Mouse (Mus musculus): Measurements from ENCODE around the gene Gm10944. TPM values are rescaled to one million over a fixed set of nuclear protein-coding genes. Genes with fewer than 3 reads are reported as not detected.

Gene Gm10944
- polyA plus RNA-seq (2014; fragmentation: Nextera tagmentation; extraction: Ambion mirVana): not detected in 2 replicates

- Histone ChIP-seq H3K4me2 (no peak within 1 kb of the TSS), H3K27ac (ENCODE audit: low read depth) (no peak within 1 kb of the TSS), H3K4me1 (ENCODE audit: insufficient read depth) (no peaks in the 10 kb centered on the region), H3K9me3 (ENCODE audit: low read depth, low read length) (no peaks in the 10 kb centered on the region), H3K27me3 (ENCODE audit: insufficient read depth, low read length) (no peaks in the 10 kb centered on the region), H3K36me3 (ENCODE audit: insufficient read depth) (no peaks in the 10 kb centered on the region), H3K9ac (no peak within 1 kb of the TSS), H3K4me3 (ENCODE audit: low read depth, low read length) (no peak within 1 kb of the TSS)
- ATAC-seq (ENCODE audit: insufficient read depth) (no peak), DNase-seq (no peak)
- 89% methylated on average over 1 of the region's 1 CpGs for whole genome bisulfite sequencing
- TF ChIP-seq CTCF (IDR thresholded peaks at IDR 0.05; ENCODE audit: low read depth): no peak
These were observed at the start of gene Gm10944 for GRCm38 (mm10) chr10:10681048-10681447. Gene Gm10944, plus strand, starts transcription at chr10:10681348.

- no peak for DNase-seq
- Histone ChIP-seq H3K4me3 (ENCODE audit: low read depth, low read length) (no peak overlapping the region), H3K4me2 (no peak overlapping the region), H3K9ac (no peak overlapping the region), H3K27me3 (ENCODE audit: insufficient read depth, low read length) (no peaks in the 10 kb centered on the region), H3K27ac (ENCODE audit: low read depth) (no peak overlapping the region), H3K9me3 (ENCODE audit: low read depth, low read length) (no peaks in the 10 kb centered on the region), H3K36me3 (ENCODE audit: insufficient read depth) (no peaks in the 10 kb centered on the region), H3K4me1 (ENCODE audit: insufficient read depth) (no peaks in the 10 kb centered on the region)
- TF ChIP-seq CTCF (IDR thresholded peaks at IDR 0.05; ENCODE audit: low read depth): no peak
- ATAC-seq (ENCODE audit: insufficient read depth): no peak
These were observed 25.2 kb upstream of the Gm10944 start for GRCm38 (mm10) chr10:10655991-10656390.

GRCm38 (mm10) chr10:10656621-10657020 lies 24.5 kb upstream of the Gm10944 start:
- 84% methylated on average over 4 of the region's 4 CpGs for WGBS
- DNase-seq (no peak), ATAC-seq (ENCODE audit: insufficient read depth) (no peak)
- no peaks in the 10 kb centered on the region for H3K27me3 ChIP-seq (ENCODE audit: insufficient read depth, low read length)
- TF ChIP-seq CTCF (IDR thresholded peaks at IDR 0.05; ENCODE audit: low read depth): no peak
- no peak overlapping the region for H3K4me2 ChIP-seq
- no peaks in the 10 kb centered on the region for H3K4me1 ChIP-seq (ENCODE audit: insufficient read depth)
- no peak overlapping the region for H3K4me3 ChIP-seq (ENCODE audit: low read depth, low read length)
- no peaks in the 10 kb centered on the region for H3K36me3 ChIP-seq (ENCODE audit: insufficient read depth)
- H3K27ac ChIP-seq (ENCODE audit: low read depth): no peak overlapping the region
- H3K9ac ChIP-seq: no peak overlapping the region
- H3K9me3 ChIP-seq (ENCODE audit: low read depth, low read length): no peaks in the 10 kb centered on the region

- Histone ChIP-seq H3K4me1 (ENCODE audit: insufficient read depth) (no peaks in the 10 kb centered on the region), H3K36me3 (ENCODE audit: insufficient read depth) (no peaks in the 10 kb centered on the region), H3K9me3 (ENCODE audit: low read depth, low read length) (no peaks in the 10 kb centered on the region), H3K4me2 (no peak overlapping the region), H3K27me3 (ENCODE audit: insufficient read depth, low read length) (no peaks in the 10 kb centered on the region), H3K9ac (no peak overlapping the region), H3K27ac (ENCODE audit: low read depth) (no peak overlapping the region), H3K4me3 (ENCODE audit: low read depth, low read length) (no peak overlapping the region)
- WGBS: 70% methylated on average over 3 of the region's 3 CpGs
- no peak for TF ChIP-seq CTCF (IDR thresholded peaks at IDR 0.05; ENCODE audit: low read depth)
- DNase-seq (no peak), ATAC-seq (ENCODE audit: insufficient read depth) (no peak)
These were observed 22.0 kb upstream of the Gm10944 start for GRCm38 (mm10) chr10:10659161-10659560.

- 71% methylated on average over 3 of the region's 3 CpGs for WGBS
- H3K36me3 ChIP-seq (ENCODE audit: insufficient read depth): no peaks in the 10 kb centered on the region
- no peak overlapping the region for H3K4me2 ChIP-seq
- no peak for TF ChIP-seq CTCF (IDR thresholded peaks at IDR 0.05; ENCODE audit: low read depth)
- no peak overlapping the region for H3K4me3 ChIP-seq (ENCODE audit: low read depth, low read length)
- H3K4me1 ChIP-seq (ENCODE audit: insufficient read depth): no peaks in the 10 kb centered on the region
- DNase-seq (no peak), ATAC-seq (ENCODE audit: insufficient read depth) (no peak)
- H3K27ac ChIP-seq (ENCODE audit: low read depth): no peak overlapping the region
- no peaks in the 10 kb centered on the region for H3K27me3 ChIP-seq (ENCODE audit: insufficient read depth, low read length)
- no peaks in the 10 kb centered on the region for H3K9me3 ChIP-seq (ENCODE audit: low read depth, low read length)
- H3K9ac ChIP-seq: no peak overlapping the region
These were observed 21.2 kb upstream of the Gm10944 start for GRCm38 (mm10) chr10:10659976-10660375.

GRCm38 (mm10) chr10:10688907-10689667 lies 7.9 kb downstream of the Gm10944 start:
- peak overlapping the region; percentile 38 for H3K4me3 ChIP-seq (ENCODE audit: low read depth, low read length)
- no peaks in the 10 kb centered on the region for H3K9me3 ChIP-seq (ENCODE audit: low read depth, low read length)
- H3K27ac ChIP-seq (ENCODE audit: low read depth): no peak overlapping the region
- ATAC-seq (ENCODE audit: insufficient read depth) (peak; percentile 73; the same call in 1 of the 2 replicates), DNase-seq (peak; percentile 44)
- H3K27me3 ChIP-seq (ENCODE audit: insufficient read depth, low read length): no peaks in the 10 kb centered on the region
- WGBS: 2% methylated on average over 35 of the region's 35 CpGs
- peak overlapping the region; percentile 38 for H3K9ac ChIP-seq
- no peak for TF ChIP-seq CTCF (IDR thresholded peaks at IDR 0.05; ENCODE audit: low read depth)
- peak overlapping the region; percentile 88 for H3K4me2 ChIP-seq
- no peaks in the 10 kb centered on the region for H3K36me3 ChIP-seq (ENCODE audit: insufficient read depth)
- H3K4me1 ChIP-seq (ENCODE audit: insufficient read depth): no peaks in the 10 kb centered on the region

GRCm38 (mm10) chr10:10689668-10690223 lies 8.6 kb downstream of the Gm10944 start:
- WGBS: 15% methylated on average over 11 of the region's 11 CpGs
- H3K9ac ChIP-seq: 0 out of 2 replicates have a peak overlapping the region, but pooled peaks have one; percentile 38

More at GRCm38 (mm10) chr10:10689668-10690223, 8.6 kb downstream of the Gm10944 start:
- DNase-seq: no peak
- Histone ChIP-seq H3K27ac (ENCODE audit: low read depth) (no peak overlapping the region), H3K27me3 (ENCODE audit: insufficient read depth, low read length) (no peaks in the 10 kb centered on the region), H3K4me2 (peak overlapping the region; percentile 88), H3K9me3 (ENCODE audit: low read depth, low read length) (no peaks in the 10 kb centered on the region), H3K4me3 (ENCODE audit: low read depth, low read length) (peak overlapping the region; percentile 38), H3K4me1 (ENCODE audit: insufficient read depth) (no peaks in the 10 kb centered on the region), H3K36me3 (ENCODE audit: insufficient read depth) (no peaks in the 10 kb centered on the region)
- TF ChIP-seq CTCF (IDR thresholded peaks at IDR 0.05; ENCODE audit: low read depth): no peak
- 0 out of 2 replicates have a peak, but pooled peaks have one; percentile 41 for ATAC-seq (ENCODE audit: insufficient read depth)

Measured in lung, embryonic 14.5 days (tissue).